In the genomic region with DNA sequence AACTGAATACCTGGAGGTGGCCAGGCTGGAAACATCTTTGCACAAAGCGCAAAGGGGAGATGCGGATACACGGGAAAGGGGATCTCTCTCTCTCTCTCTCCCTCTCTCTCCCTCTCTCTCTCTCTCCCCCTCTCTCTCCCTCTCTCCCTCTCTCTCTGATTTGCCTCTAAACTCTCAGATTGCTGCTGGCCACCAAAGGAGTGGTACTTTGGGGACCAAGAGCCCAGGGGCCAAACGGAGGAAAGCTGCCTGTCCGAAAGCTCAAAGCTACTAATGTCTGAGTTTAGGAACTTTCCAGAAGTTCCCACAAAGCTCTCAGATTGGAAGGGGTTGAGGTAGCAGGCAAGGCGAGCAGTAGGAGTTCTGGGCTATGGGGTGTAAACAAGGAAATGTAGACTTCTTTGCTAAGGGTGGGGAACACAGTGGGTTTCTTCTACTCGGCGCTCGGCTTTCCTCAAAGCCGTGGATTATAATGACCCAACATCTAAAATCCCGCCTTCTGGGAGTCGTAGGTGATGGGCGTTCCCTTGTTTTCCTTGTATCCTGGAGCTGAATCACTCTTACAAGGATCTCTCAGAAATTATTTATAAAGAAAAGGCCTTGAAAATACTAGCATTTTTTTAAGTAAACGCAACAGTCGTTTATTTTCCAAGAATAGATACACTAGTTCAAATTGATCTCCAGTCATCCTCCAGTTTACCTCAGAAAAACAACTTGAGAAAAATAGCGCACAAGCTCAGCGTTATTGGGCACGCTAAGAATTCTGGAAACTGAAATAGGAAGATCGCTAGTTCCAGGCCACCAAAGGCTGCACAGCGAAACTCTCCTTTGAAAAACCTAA, we compare ENCODE assay signal across 14 mouse cellular contexts. TPM values are rescaled to one million over a fixed set of nuclear protein-coding genes. Genes with fewer than 3 reads are reported as not detected.
DNase-seq lines count a peak whose midpoint lies in the region; ATAC-seq and TF ChIP-seq lines count a peak whose summit lies in the region.
"Had no signal": no experiment of that assay in that cellular context is flagged by ENCODE, and none has a peak within 500 bp of the region (broad histone marks: within the 10 kb centered on the region; RNA-seq: fewer than 3 reads in every experiment).

No protein-coding gene starts in this region.

- H3K4me3 ChIP-seq in hindbrain, embryonic 11.5 days (ENCODE audit: low read depth, low read length) = no peak overlapping the region
- no peak overlapping the region for H3K4me3 ChIP-seq in hindbrain, embryonic 16.5 days (ENCODE audit: low read length)
- H3K4me3 ChIP-seq in ES-Bruce4 (ENCODE audit: low read depth, low read length) = peak overlapping the region; percentile 17
- H3K4me3 ChIP-seq in hindbrain, embryonic 13.5 days = 0 out of 2 replicates have a peak overlapping the region, but pooled peaks have one; percentile 20
- H3K4me3 ChIP-seq: liver, embryonic 15.5 days had no signal

- peak overlapping the region; percentile 4; the same call in 1 of the 2 replicates for H3K4me2 ChIP-seq in hindbrain, embryonic 11.5 days (replicated peaks; ENCODE audit: low read depth, low read length)
- H3K4me2 ChIP-seq in hindbrain, embryonic 16.5 days (ENCODE audit: low read length) = no peak overlapping the region
- H3K4me2 ChIP-seq in hindbrain, embryonic 13.5 days = no peak overlapping the region
- H3K4me2 ChIP-seq: liver, embryonic 15.5 days had no signal

- no peaks in the 10 kb centered on the region for H3K36me3 ChIP-seq in hindbrain, embryonic 11.5 days (ENCODE audit: control insufficient read depth, insufficient read depth, low read length)
- no peaks in the 10 kb centered on the region for H3K36me3 ChIP-seq in hindbrain, embryonic 16.5 days (ENCODE audit: control insufficient read depth, insufficient read depth, low read length)
- no peaks in the 10 kb centered on the region for H3K36me3 ChIP-seq in ES-Bruce4 (ENCODE audit: control insufficient read depth, insufficient read depth, low read length, poor library complexity, severe bottlenecking)
- no peaks in the 10 kb centered on the region for H3K36me3 ChIP-seq in hindbrain, embryonic 13.5 days
- H3K36me3 ChIP-seq: liver, embryonic 15.5 days had no signal

- DNase-seq in hindbrain, embryonic 11.5 days (ENCODE audit: low spot score) = peak; percentile 51
- peak; percentile 49 for DNase-seq in embryo, embryonic 9.5 days (ENCODE audit: extremely low spot score)
- no peak for DNase-seq in urinary bladder, adult 2 months (ENCODE audit: low spot score)
- no peak for DNase-seq in cerebellum, postnatal 36 days
- no peak for DNase-seq in adrenal gland, adult 18-20 months (ENCODE audit: low spot score in 2 of 2)
- DNase-seq: thymus, postnatal 25 days had no signal

- no peak overlapping the region for H3K27ac ChIP-seq in hindbrain, embryonic 11.5 days (ENCODE audit: low read depth, low read length)
- no peak overlapping the region for H3K27ac ChIP-seq in hindbrain, embryonic 16.5 days (ENCODE audit: low read depth, low read length)
- H3K27ac ChIP-seq in ES-Bruce4 (ENCODE audit: insufficient read depth, low read length) = no peak overlapping the region
- no peak overlapping the region for H3K27ac ChIP-seq in hindbrain, embryonic 13.5 days
- H3K27ac ChIP-seq: liver, embryonic 15.5 days had no signal

- no peak overlapping the region for H3K9ac ChIP-seq in hindbrain, embryonic 11.5 days (ENCODE audit: low read depth, low read length)
- H3K9ac ChIP-seq in hindbrain, embryonic 16.5 days (ENCODE audit: low read depth, low read length) = no peak overlapping the region
- no peak overlapping the region for H3K9ac ChIP-seq in ES-Bruce4 (ENCODE audit: low read depth, poor library complexity, severe bottlenecking)
- no peak overlapping the region for H3K9ac ChIP-seq in hindbrain, embryonic 13.5 days
- H3K9ac ChIP-seq: liver, embryonic 15.5 days had no signal

- no peaks in the 10 kb centered on the region for H3K9me3 ChIP-seq in hindbrain, embryonic 11.5 days (ENCODE audit: control insufficient read depth, low read length)
- no peaks in the 10 kb centered on the region for H3K9me3 ChIP-seq in hindbrain, embryonic 16.5 days (ENCODE audit: control insufficient read depth, low read length)
- no peaks in the 10 kb centered on the region for H3K9me3 ChIP-seq in ES-Bruce4 (replicated peaks; ENCODE audit: control insufficient read depth, insufficient read depth, low read length, poor library complexity, severe bottlenecking)
- no peaks in the 10 kb centered on the region for H3K9me3 ChIP-seq in hindbrain, embryonic 13.5 days
- H3K9me3 ChIP-seq: liver, embryonic 15.5 days had no signal

- no peak for TF ChIP-seq CTCF in ES-Bruce4 (IDR thresholded peaks at IDR 0.05; ENCODE audit: low read depth, low read length)

- TF ChIP-seq EP300 in ES-Bruce4 (IDR thresholded peaks at IDR 0.05; ENCODE audit: insufficient read depth, low read depth, low read length) = no peak

- WGBS in hindbrain, embryonic 11.5 days = 2% methylated on average over 20 of the region's 20 CpGs
- 2% methylated on average over 20 of the region's 20 CpGs for WGBS in hindbrain, embryonic 16.5 days
- 2% methylated on average over 20 of the region's 20 CpGs for WGBS in hindbrain, embryonic 13.5 days

- ATAC-seq in hindbrain, embryonic 11.5 days (ENCODE audit: low FRiP score) = no peak
- no peak for ATAC-seq in hindbrain, embryonic 16.5 days
- ATAC-seq in hindbrain, embryonic 13.5 days (ENCODE audit: low FRiP score) = no peak

- H3K4me1 ChIP-seq in hindbrain, embryonic 11.5 days (replicated peaks; ENCODE audit: control insufficient read depth, insufficient read depth, low read length) = peaks cover 7% of the 10 kb centered on the region
- peaks cover 17% of the 10 kb centered on the region for H3K4me1 ChIP-seq in hindbrain, embryonic 16.5 days (ENCODE audit: control insufficient read depth, insufficient read depth, low read depth, low read length)
- H3K4me1 ChIP-seq in ES-Bruce4 (ENCODE audit: control insufficient read depth, insufficient read depth, low read length) = no peaks in the 10 kb centered on the region
- peaks cover 23% of the 10 kb centered on the region for H3K4me1 ChIP-seq in hindbrain, embryonic 13.5 days (replicated peaks)
- H3K4me1 ChIP-seq: liver, embryonic 15.5 days had no signal

- H3K27me3 ChIP-seq in hindbrain, embryonic 11.5 days (ENCODE audit: control insufficient read depth, insufficient read depth, low read length) = peaks cover 59% of the 10 kb centered on the region
- H3K27me3 ChIP-seq in hindbrain, embryonic 16.5 days (replicated peaks; ENCODE audit: control insufficient read depth, insufficient read depth, low read length) = peaks cover 50% of the 10 kb centered on the region
- peaks cover 17% of the 10 kb centered on the region for H3K27me3 ChIP-seq in ES-Bruce4 (ENCODE audit: control insufficient read depth, insufficient read depth, low read length, poor library complexity, severe bottlenecking)
- H3K27me3 ChIP-seq in hindbrain, embryonic 13.5 days = peaks cover 85% of the 10 kb centered on the region

- TF ChIP-seq POLR2A in ES-Bruce4 (IDR thresholded peaks at IDR 0.05; ENCODE audit: insufficient read depth, low read length) = no peak

RNA-seq across cellular contexts. Expression of gene Foxd4, which starts 2.9 kb away (rescaled TPM):
- polyA plus RNA-seq in hindbrain, embryonic 11.5 days (2014; fragmentation: Nextera tagmentation; extraction: Ambion mirVana) = 0.14 and 0.20 TPM in 2 replicates
- 0.27 TPM in 1 of 2 replicates, not detected in the other for polyA plus RNA-seq in hindbrain, embryonic 16.5 days (2015; fragmentation: Nextera tagmentation; extraction: Ambion mirVana)
- not detected in 2 replicates for polyA plus RNA-seq in ES-Bruce4 (2011; ENCODE audit: insufficient read depth, insufficient read length, low read depth, missing spikeins)
- 0.19 TPM in 1 of 2 replicates, not detected in the other for polyA plus RNA-seq in hindbrain, embryonic 13.5 days (2015; fragmentation: Nextera tagmentation; extraction: Ambion mirVana)
- polyA plus RNA-seq in urinary bladder, adult 2 months (2012; rRNA removed) = not detected in 2 replicates
- total RNA-seq in adrenal gland, adult 18-20 months (2021) = not detected
- total RNA-seq: adrenal gland, postnatal 36 days; heart, adult 18-20 months; layer of hippocampus, postnatal 14 days had no signal
- polyA plus RNA-seq: cortical plate, adult 2 months; liver, embryonic 15.5 days had no signal

RNA-seq across cellular contexts. Expression of gene Gm10053, which starts 22.6 kb away (rescaled TPM):
- polyA plus RNA-seq in hindbrain, embryonic 11.5 days (2014; fragmentation: Nextera tagmentation; extraction: Ambion mirVana) = 244 and 258 TPM in 2 replicates
- 292 and 322 TPM in 2 replicates for polyA plus RNA-seq in hindbrain, embryonic 16.5 days (2015; fragmentation: Nextera tagmentation; extraction: Ambion mirVana)
- polyA plus RNA-seq in ES-Bruce4 (2011; ENCODE audit: insufficient read depth, insufficient read length, low read depth, missing spikeins) = 200 and 230 TPM in 2 replicates
- 246 and 248 TPM in 2 replicates for polyA plus RNA-seq in hindbrain, embryonic 13.5 days (2015; fragmentation: Nextera tagmentation; extraction: Ambion mirVana)
- 60.7 and 63.3 TPM in 2 replicates for polyA plus RNA-seq in urinary bladder, adult 2 months (2012; rRNA removed)
- 100 to 1,000 TPM; 257 to 508 TPM for total RNA-seq in adrenal gland, adult 18-20 months (2021)

RNA-seq across cellular contexts. Expression of gene Pgm5, which starts 36.5 kb away (rescaled TPM):
- 0.81 and 1.2 TPM in 2 replicates for polyA plus RNA-seq in hindbrain, embryonic 11.5 days (2014; fragmentation: Nextera tagmentation; extraction: Ambion mirVana)
- 1.3 and 1.7 TPM in 2 replicates for polyA plus RNA-seq in hindbrain, embryonic 16.5 days (2015; fragmentation: Nextera tagmentation; extraction: Ambion mirVana)
- polyA plus RNA-seq in ES-Bruce4 (2011; ENCODE audit: insufficient read depth, insufficient read length, low read depth, missing spikeins) = 0.18 and 0.59 TPM in 2 replicates
- 0.65 and 1.4 TPM in 2 replicates for polyA plus RNA-seq in hindbrain, embryonic 13.5 days (2015; fragmentation: Nextera tagmentation; extraction: Ambion mirVana)
- polyA plus RNA-seq in urinary bladder, adult 2 months (2012; rRNA removed) = 279 and 421 TPM in 2 replicates
- 100 to 1,000 TPM in 1 of 2 experiments, 10 to 100 TPM in 1; 61.1 to 103 TPM for total RNA-seq in adrenal gland, adult 18-20 months (2021)

Comparison
In these comparisons a context has a peak if more than half of its experiments do, and no peak if none do; other contexts are left out.
1. H3K4me3 ChIP-seq: peak in ES-Bruce4 (single experiment) and hindbrain, embryonic 13.5 days (single experiment); none in hindbrain, embryonic 11.5 days (single experiment) and hindbrain, embryonic 16.5 days (single experiment).
2. DNase-seq: peak in hindbrain, embryonic 11.5 days (single experiment) and embryo, embryonic 9.5 days (single experiment); none in urinary bladder, adult 2 months (single experiment), cerebellum, postnatal 36 days (0 of 2) and adrenal gland, adult 18-20 months (0 of 2).
3. RNA of gene Pgm5, which starts 36.5 kb away (polyA plus RNA-seq): 279 to 421 TPM in urinary bladder, adult 2 months; 1.3 to 1.7 TPM in hindbrain, embryonic 16.5 days, 0.65 to 1.4 TPM in hindbrain, embryonic 13.5 days, 0.81 to 1.2 TPM in hindbrain, embryonic 11.5 days and 0.18 to 0.59 TPM in ES-Bruce4; every median in the first group is over 100 times any median in the second.